Mouse (Mus musculus) E14TG2a.4 (cell line): ENCODE measurements around the gene Grb2.

Experiments used
- CTCF ChIP-seq: conservative IDR thresholded peaks from 2 replicates; pipeline ENCODE4 v1.5.1; 2014; ENCODE audit warnings: low read length
- NANOG ChIP-seq: IDR thresholded peaks from 2 replicates; pipeline ENCODE4 v1.6.1; 2014; ENCODE audit warnings: borderline replicate concordance, low read length, mixed read lengths
- POU5F1 ChIP-seq: IDR thresholded peaks from 2 replicates; pipeline ENCODE4 v1.6.1; 2014; ENCODE audit warnings: low read length, borderline replicate concordance

GRCm38 (mm10) chr11:115595209-115595608 lies 113.2 kb downstream of the Grb2 start:
- TF ChIP-seq CTCF (peak; percentile 25; the same call in 1 of the 2 replicates), POU5F1 (no peak), NANOG (no peak)
